Mouse (Mus musculus) embryonic stem cell, embryonic (primary cell): Measurements from ENCODE around the gene Gpr146.

ENCODE experiments used
- CTCF ChIA-PET, 4 experiments: fragments of 300-600 bp in 2 of 4; fragments of 350-600 bp in 2 of 4; sonication (Branson Sonifier 250); formaldehyde crosslinking; loops; one replicate each; lab custom pipeline; 2022; ENCODE audit warnings: inconsistent platforms in 2 of 4; lab: Charles Lee
- POLR2A ChIA-PET, 4 experiments: fragments of 300-600 bp in 2 of 4; fragments of 350-600 bp in 2 of 4; sonication (Branson Sonifier 250); formaldehyde crosslinking; loops; one replicate each; lab custom pipeline; 2022; ENCODE audit warnings: antibody characterized with exemption in 4 of 4, inconsistent platforms in 1 of 4; lab: Charles Lee

The Gpr146 gene

GRCm38 (mm10) chr5:139383234-139383633 lies 5.7 kb downstream of the Gpr146 start:
- POLR2A ChIA-PET = interaction anchor here in 2 of 4 experiments (1.0 to 1.7 kb wide), 4 partner anchors 9 to 15 kb away, joined by 3 to 5 read pairs (median 4); no protein-coding TSS in a partner anchor
- CTCF ChIA-PET = interaction anchor here in 3 of 4 experiments (0.9 to 2.1 kb wide), 6 partner anchors 12 to 45 kb away, joined by 3 to 6 read pairs (median 4); no protein-coding TSS in a partner anchor

- CTCF ChIA-PET = interaction anchor here in 2 of 4 experiments (0.8 to 1.2 kb wide), 2 partner anchors 14 to 25 kb away, joined by 3 to 5 read pairs; no protein-coding TSS in a partner anchor
- POLR2A ChIA-PET = interaction anchor here in 2 of 4 experiments (1.0 to 1.7 kb wide), 3 partner anchors 14 to 18 kb away, joined by 3 to 5 read pairs (median 3); no protein-coding TSS in a partner anchor
Observed at GRCm38 (mm10) chr5:139384531-139384930, 7.0 kb downstream of the Gpr146 start.

- CTCF ChIA-PET = interaction anchor here in 3 of 4 experiments (0.6 to 0.7 kb wide), 3 partner anchors 12 to 51 kb away, joined by 3 to 5 read pairs (median 3); no protein-coding TSS in a partner anchor
- POLR2A ChIA-PET = interaction anchor here in 2 of 4 experiments (1.2 to 1.3 kb wide), 2 partner anchors 19 to 58 kb away, joined by 3 read pairs; no protein-coding TSS in a partner anchor
Observed at GRCm38 (mm10) chr5:139386047-139386446, 8.6 kb downstream of the Gpr146 start.

GRCm38 (mm10) chr5:139387329-139388194 lies 10.1 kb downstream of the Gpr146 start:
- POLR2A ChIA-PET = interaction anchor here in 2 of 4 experiments (0.7 to 1.3 kb wide), 2 partner anchors 8 to 23 kb away, joined by 3 read pairs; no protein-coding TSS in a partner anchor
- CTCF ChIA-PET = interaction anchor here in 2 of 4 experiments (1.1 to 1.4 kb wide), 2 partner anchors 11 to 44 kb away, joined by 3 read pairs; no protein-coding TSS in a partner anchor

GRCm38 (mm10) chr5:139388195-139388570 lies 10.7 kb downstream of the Gpr146 start:
- CTCF ChIA-PET = interaction anchor here in 3 of 4 experiments (0.5 to 1.8 kb wide), 5 partner anchors 10 to 57 kb away, joined by 3 to 7 read pairs (median 3); no protein-coding TSS in a partner anchor
- POLR2A ChIA-PET = interaction anchor here in 2 of 4 experiments (0.7 to 1.7 kb wide), 3 partner anchors 9 to 23 kb away, joined by 3 to 4 read pairs (median 3); no protein-coding TSS in a partner anchor

GRCm38 (mm10) chr5:139388694-139389675 lies 11.5 kb downstream of the Gpr146 start:
- ChIA-PET CTCF (interaction anchor here in 3 of 4 experiments (0.5 to 1.8 kb wide), 6 partner anchors 9 to 57 kb away, joined by 3 to 7 read pairs (median 3); no protein-coding TSS in a partner anchor), POLR2A (interaction anchor here in 2 of 4 experiments (1.1 to 1.7 kb wide), 5 partner anchors 8 to 77 kb away, joined by 3 to 6 read pairs (median 4); partner anchors contain the start of gene Gpr146 (in 1 of the 2))

- POLR2A ChIA-PET = interaction anchor here in 2 of 4 experiments (1.1 to 1.7 kb wide), 4 partner anchors 9 to 77 kb away, joined by 3 to 6 read pairs (median 4); partner anchors contain the start of gene Gpr146 (in 1 of the 2)
Observed at GRCm38 (mm10) chr5:139389676-139390061, 12.2 kb downstream of the Gpr146 start.

GRCm38 (mm10) chr5:139390324-139391119 lies 13.0 kb downstream of the Gpr146 start:
- ChIA-PET POLR2A (interaction anchor here in 3 of 4 experiments (0.5 to 1.7 kb wide), 4 partner anchors 8 to 62 kb away, joined by 4 to 6 read pairs (median 5); partner anchors contain the start of gene Gpr146 (in 1 of the 3)), CTCF (interaction anchor here in 2 of 4 experiments (1.2 to 1.8 kb wide), 2 partner anchors 8 kb away, joined by 5 to 7 read pairs; no protein-coding TSS in a partner anchor)

More at GRCm38 (mm10) chr5:139389676-139390061, 12.2 kb downstream of the Gpr146 start:
- CTCF ChIA-PET = interaction anchor here in 2 of 4 experiments (1.2 to 1.8 kb wide), 3 partner anchors 9 to 58 kb away, joined by 3 to 7 read pairs (median 5); no protein-coding TSS in a partner anchor

GRCm38 (mm10) chr5:139391309-139391990 lies 14.0 kb downstream of the Gpr146 start:
- CTCF ChIA-PET = interaction anchor here in 1 of 4 experiments (0.7 kb wide), 1 partner anchor 122 kb away, joined by 3 read pairs; no protein-coding TSS in a partner anchor
- POLR2A ChIA-PET = interaction anchor here in 2 of 4 experiments (1.0 to 1.6 kb wide), 2 partner anchors 10 to 11 kb away, joined by 3 to 8 read pairs; no protein-coding TSS in a partner anchor

GRCm38 (mm10) chr5:139392219-139393196 lies 15.0 kb downstream of the Gpr146 start:
- ChIA-PET CTCF (interaction anchor here in 1 of 4 experiments (0.7 kb wide), 1 partner anchor 121 kb away, joined by 3 read pairs; no protein-coding TSS in a partner anchor), POLR2A (interaction anchor here in 2 of 4 experiments (1.0 to 1.6 kb wide), 3 partner anchors 11 to 18 kb away, joined by 3 to 8 read pairs (median 3); no protein-coding TSS in a partner anchor)

- POLR2A ChIA-PET = interaction anchor here in 2 of 4 experiments (1.3 to 1.7 kb wide), 2 partner anchors 11 to 19 kb away, joined by 3 to 4 read pairs; no protein-coding TSS in a partner anchor
Observed at GRCm38 (mm10) chr5:139393197-139393588, 15.7 kb downstream of the Gpr146 start.

GRCm38 (mm10) chr5:139394399-139394798 lies 16.9 kb downstream of the Gpr146 start:
- CTCF ChIA-PET = interaction anchor here in 2 of 4 experiments (0.5 to 0.9 kb wide), 3 partner anchors 10 to 231 kb away, joined by 3 to 6 read pairs (median 3); no protein-coding TSS in a partner anchor
- POLR2A ChIA-PET = interaction anchor here in 1 of 4 experiments (1.7 kb wide), 1 partner anchor 12 kb away, joined by 4 read pairs; no protein-coding TSS in a partner anchor

More at GRCm38 (mm10) chr5:139393197-139393588, 15.7 kb downstream of the Gpr146 start:
- CTCF ChIA-PET = interaction anchor here in 1 of 4 experiments (0.5 kb wide), 1 partner anchor 52 kb away, joined by 3 read pairs; no protein-coding TSS in a partner anchor

GRCm38 (mm10) chr5:139395528-139395927 lies 18.0 kb downstream of the Gpr146 start:
- ChIA-PET POLR2A (interaction anchor here in 1 of 4 experiments (1.3 kb wide), 1 partner anchor 16 kb away, joined by 3 read pairs; no protein-coding TSS in a partner anchor), CTCF (interaction anchor here in 1 of 4 experiments (0.7 kb wide), 1 partner anchor 1194 kb away, joined by 3 read pairs; no protein-coding TSS in a partner anchor)
